Mouse (Mus musculus): ENCODE results near the gene Il17rd.
A peak's percentile ranks its signal among the peaks of the same experiment; 100 is the strongest.

Gene Il17rd

DNA sequence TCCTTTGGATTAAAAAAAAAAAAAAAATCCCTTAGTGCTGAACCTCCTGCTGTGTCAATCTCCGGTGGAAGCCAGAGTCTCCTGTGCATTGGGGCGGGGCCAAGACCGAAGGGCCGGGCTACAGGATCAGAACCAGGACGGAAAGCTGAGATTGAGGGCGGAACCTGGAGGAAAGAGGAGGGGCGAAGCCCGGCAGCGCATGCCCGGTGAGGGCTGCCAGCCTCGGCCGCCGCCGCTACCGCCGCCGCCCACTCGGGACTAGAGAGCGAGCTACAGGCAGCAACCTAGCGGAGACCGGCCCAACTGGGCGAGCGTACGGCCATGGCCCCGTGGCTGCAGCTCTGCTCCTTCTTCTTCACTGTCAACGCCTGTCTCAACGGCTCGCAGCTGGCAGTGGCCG lies at the start of gene Il17rd:
Gene Il17rd, plus strand, starts transcription at position 159 of the 400 bp plus-strand sequence.
- DNase-seq (ENCODE audit: low read depth, low spot score): peak; percentile 94

- DNase-seq (ENCODE audit: low read depth, low spot score): peak; percentile 31
These were observed 47.1 kb upstream of the Il17rd start for GRCm38 (mm10) chr14:26991622-26992021.

DNA sequence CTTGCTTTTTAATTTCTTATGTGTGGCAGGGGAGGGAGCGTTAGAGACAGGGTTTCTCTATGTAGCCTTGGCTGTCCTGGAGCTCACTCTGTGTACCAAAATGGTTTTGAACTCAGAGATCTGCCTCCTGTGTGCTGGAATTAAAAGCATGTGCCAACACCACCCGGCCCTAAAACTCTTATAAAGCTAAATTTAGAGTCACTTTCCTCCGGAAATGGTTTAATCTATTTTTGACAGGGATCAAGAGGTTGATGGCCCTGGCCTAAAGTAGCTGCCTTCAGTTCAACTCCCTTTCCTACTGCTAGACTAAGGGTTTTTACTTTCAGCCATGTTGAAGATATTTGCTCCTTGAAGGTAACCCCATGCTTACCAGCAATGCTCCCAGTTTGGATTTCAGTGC lies 45.3 kb upstream of the Il17rd start:
- no peak for DNase-seq (ENCODE audit: low read depth, low spot score)

GRCm38 (mm10) chr14:26994211-26994741 lies 44.5 kb upstream of the Il17rd start, which contains the start of gene Hesx1:
Hesx1 (plus strand) TSS chr14:26994416.
- DNase-seq (ENCODE audit: low read depth, low spot score): peak; percentile 93

DNA sequence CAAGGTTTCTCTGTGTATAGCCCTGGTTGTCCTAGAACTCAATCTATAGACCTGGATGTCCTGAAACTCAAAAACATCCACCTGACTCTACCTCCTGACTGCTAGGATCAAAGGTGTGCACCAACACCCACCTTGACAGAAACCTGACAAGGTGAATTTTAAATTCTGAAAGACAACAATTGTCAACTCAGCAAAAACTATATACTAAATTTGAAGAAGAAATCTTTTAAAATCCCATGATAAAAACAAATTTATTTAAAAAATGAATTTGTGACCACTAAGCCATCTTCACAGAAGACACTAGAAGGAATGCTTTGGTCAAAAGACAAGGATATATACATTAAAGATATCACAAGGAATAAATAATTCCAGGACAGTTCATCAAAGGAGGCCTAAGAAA lies 42.5 kb upstream of the Il17rd start:
- DNase-seq (ENCODE audit: low read depth, low spot score): no peak

- peak; percentile 49 for DNase-seq (ENCODE audit: low read depth, low spot score)
These were observed 38.4 kb upstream of the Il17rd start for GRCm38 (mm10) chr14:27000386-27000785.

- DNase-seq (ENCODE audit: low read depth, low spot score): no peak
These were observed 33.8 kb upstream of the Il17rd start for GRCm38 (mm10) chr14:27004906-27005305.

DNA sequence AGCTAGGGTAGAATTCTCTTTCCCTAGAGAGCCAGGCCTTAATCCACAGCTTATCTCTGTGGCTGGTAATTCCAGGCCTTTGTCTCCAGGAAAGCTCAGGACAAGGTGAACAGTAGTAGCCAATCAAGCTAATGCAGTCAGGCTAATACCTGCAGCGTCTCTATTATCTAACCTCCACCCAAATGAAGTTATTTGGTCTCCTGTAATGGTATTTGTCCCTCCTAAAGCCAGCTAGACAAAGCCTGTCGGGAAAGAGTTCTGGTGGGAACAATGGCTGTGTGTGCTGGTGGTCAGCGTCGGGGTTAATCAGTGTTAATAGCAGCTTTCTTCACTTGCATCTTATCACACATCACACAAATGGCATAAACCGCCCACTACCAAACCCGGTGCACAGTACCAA lies 32.8 kb upstream of the Il17rd start:
- DNase-seq (ENCODE audit: low read depth, low spot score): no peak

DNA sequence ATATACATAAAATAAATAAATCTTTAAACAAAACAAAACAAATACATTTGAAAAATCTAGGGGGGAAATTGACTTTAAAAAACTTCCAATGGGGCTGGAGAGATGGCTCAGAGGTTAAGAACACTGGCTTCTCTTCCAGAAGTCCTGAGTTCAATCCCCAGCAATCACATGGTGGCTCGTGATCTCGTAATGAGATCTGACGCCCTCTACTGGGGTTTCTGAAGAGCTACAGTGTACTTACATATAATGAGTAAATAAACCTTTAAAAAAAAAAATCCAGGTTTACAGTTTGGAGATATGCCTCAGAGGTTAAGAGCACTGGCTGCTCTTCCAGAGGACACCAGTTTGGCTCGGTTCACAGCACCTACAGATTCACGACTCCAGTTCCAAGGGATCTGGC lies 27.2 kb upstream of the Il17rd start:
- DNase-seq (ENCODE audit: low read depth, low spot score): peak; percentile 79

DNA sequence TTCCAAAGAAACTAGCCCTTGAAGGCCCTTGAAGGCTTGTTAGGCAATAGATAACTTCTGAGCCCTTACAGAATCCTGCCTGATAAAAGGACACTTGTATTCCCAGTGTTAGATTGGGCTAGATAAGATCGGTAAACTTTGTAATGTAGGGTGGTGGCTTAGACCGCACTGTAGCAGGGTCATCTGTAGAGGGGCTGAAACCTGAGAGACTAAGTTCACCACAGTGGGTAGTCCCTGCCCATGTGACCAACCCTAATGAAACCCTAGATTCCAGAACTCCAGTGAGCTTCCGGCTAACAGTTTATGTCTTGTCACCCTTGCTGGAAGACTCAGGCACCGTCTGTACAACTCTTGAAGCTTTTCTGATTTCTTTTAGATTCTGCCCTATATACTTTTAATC lies 25.1 kb upstream of the Il17rd start:
- DNase-seq (ENCODE audit: low read depth, low spot score): no peak

DNA sequence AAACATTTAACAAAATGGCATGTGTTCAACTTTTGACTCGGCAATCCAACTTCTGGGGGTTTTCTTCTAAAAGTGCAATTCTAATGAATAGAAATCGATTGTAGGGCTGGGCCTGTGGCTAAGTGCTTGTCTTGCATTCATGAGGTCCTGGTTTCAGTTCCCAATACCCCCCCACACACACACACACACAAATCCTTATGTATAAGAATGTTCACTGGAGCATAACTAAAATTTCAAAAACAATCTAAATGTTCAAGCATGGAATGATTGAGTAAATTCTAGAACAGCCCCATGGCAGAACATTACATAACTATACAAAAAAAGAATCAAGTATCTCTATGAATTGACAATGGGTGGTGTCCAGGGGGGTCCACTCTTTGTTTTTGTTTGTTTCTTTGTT lies 20.8 kb upstream of the Il17rd start:
- DNase-seq (ENCODE audit: low read depth, low spot score): no peak

GRCm38 (mm10) chr14:27019850-27020249 lies 18.9 kb upstream of the Il17rd start:
- DNase-seq (ENCODE audit: low read depth, low spot score): no peak

- peak; percentile 89 for DNase-seq (ENCODE audit: low read depth, low spot score)
These were observed 15.9 kb upstream of the Il17rd start for GRCm38 (mm10) chr14:27022876-27023275.

GRCm38 (mm10) chr14:27024664-27025063 lies 14.1 kb upstream of the Il17rd start:
- no peak for DNase-seq (ENCODE audit: low read depth, low spot score)

DNA sequence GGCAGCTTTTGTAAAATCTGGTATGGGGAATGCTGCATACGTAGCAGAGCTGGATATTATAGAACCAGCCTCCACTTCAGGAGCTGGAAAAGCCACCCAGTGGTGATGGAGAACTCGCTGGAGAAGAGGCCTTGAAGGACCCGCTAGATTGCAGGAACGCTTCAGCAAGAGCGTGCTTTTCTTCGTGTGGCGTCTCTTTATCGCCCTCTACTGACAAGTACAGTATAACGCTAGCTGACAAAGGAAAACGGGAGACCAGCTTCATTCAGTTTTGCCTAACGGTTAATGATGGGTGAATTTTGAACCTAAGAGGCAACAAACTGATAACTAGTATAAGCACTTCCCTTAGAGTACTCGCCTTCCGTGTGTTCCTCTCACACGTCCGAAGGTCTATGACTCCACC lies 9.0 kb upstream of the Il17rd start:
- peak; percentile 93 for DNase-seq (ENCODE audit: low read depth, low spot score)

- DNase-seq (ENCODE audit: low read depth, low spot score): peak; percentile 91
These were observed 7.6 kb upstream of the Il17rd start for GRCm38 (mm10) chr14:27031142-27031541.

- DNase-seq (ENCODE audit: low read depth, low spot score): no peak
These were observed 1.2 kb upstream of the Il17rd start for GRCm38 (mm10) chr14:27037513-27037912.

DNA sequence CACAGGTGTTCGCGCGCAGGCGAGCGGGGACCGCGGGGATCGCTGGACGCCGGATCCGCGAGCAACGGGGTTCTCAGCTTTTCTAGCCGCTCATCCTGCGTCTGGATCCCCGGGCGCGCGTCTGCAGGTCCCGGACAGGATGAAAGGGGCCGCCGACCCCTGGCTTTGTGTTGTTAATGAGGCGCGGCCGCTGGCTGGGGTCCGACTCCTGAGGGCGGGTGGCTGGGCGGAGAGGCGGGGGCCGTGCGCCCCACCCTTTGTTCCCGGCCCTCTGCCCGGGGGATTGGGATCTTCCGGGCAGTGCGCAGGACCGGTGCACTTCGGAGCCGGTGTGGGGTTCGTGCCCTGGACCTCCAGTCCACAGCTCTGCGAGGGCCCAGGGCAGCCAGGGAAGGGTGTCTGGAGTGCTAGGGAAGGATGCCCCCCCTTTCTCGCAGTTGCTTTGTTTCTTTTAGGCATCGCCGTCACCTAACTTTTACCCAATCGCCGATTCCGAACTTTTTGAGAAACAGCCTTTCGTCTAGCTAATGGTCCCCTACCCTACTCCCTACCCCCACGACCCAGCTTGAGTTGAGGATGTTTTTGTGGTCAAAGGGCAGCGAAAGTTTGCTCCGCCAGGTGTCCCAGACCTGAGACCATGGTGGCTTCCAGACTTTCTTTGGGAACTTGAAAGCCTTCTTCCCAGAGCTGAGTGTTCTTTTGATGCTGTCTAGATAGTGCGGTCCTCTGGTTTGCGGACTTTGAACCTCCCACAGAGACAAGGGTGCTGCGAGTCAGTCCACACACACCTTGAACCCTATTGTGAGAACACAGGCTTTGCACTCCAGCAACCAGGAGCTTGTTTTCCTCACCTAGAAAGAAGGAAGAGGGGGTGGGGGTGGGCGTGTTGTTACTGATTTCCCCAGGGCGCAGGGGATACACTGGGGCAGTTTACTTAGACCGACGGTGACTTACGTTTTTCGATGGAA lies 824 bp downstream of the Il17rd start:
- DNase-seq (ENCODE audit: low read depth, low spot score): peak; percentile 87

DNA sequence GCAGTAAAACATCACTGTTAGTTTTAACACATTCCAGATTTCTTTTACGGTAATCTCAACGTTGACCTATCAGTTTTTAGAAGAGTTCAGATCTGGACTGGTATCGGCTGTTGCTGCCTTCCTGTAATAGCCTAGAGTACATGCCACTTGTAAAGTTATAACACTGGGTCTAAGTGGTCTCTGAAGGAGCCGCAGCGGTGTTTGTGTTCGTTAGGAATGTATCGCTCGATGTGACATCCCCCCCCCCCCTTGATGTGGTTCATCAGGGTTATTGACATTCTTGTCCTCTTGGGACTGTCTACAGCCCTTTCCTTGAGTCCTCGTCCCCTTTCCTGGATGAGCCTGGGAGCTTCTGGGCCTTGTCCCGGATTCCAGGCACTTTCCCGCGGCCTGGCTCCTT lies 1.7 kb downstream of the Il17rd start:
- no peak for DNase-seq (ENCODE audit: low read depth, low spot score)

GRCm38 (mm10) chr14:27042280-27042983 lies 3.7 kb downstream of the Il17rd start:
- no peak for DNase-seq (ENCODE audit: low read depth, low spot score)

DNA sequence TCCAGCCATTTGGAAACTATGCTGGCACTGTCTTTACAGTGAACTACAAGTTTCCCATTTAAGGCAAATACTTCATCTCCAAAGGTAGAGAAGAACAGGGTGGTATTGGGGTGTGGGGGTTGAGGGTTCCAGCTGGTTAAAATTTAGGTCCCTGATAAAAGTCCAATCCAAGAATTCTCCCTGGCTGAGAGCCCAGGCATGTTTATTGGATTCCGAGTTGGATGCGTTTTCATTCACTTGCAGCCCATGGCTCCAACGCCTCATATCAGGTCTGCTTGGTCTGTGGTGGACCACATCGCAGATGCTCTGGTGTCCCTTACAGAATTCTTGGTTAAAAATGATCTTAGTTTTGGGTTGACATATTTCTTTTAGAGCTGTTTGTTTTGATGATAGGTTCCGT lies 4.7 kb downstream of the Il17rd start:
- no peak for DNase-seq (ENCODE audit: low read depth, low spot score)

- DNase-seq (ENCODE audit: low read depth, low spot score): peak; percentile 88
These were observed 5.7 kb downstream of the Il17rd start for GRCm38 (mm10) chr14:27044221-27044966.
